In genomic region chr8:72761322-72762051, GRCm38 (mm10) we compare ENCODE assay signal across 8 mouse cellular contexts. TPM values are rescaled to one million over a fixed set of nuclear protein-coding genes. Genes with fewer than 3 reads are reported as not detected.
DNase-seq lines count a peak whose midpoint lies in the region; ATAC-seq and TF ChIP-seq lines count a peak whose summit lies in the region.

F2rl3 (plus strand) TSS chr8:72761880.

- peak within 1 kb of the TSS; percentile 44 for H3K27ac ChIP-seq in gastrocnemius, adult 2 months

- peak within 1 kb of the TSS; percentile 32 for H3K4me3 ChIP-seq in gastrocnemius, adult 2 months

- peak; percentile 91 for ATAC-seq in CD4-positive, CD25-positive, alpha-beta regulatory T cell, adult 4 months
- no peak for ATAC-seq in monocyte, adult 5-6 weeks (replicated peaks; ENCODE audit: insufficient number of reproducible peaks, low FRiP score, low TSS enrichment, poor library complexity, severe bottlenecking)

- DNase-seq in gastrocnemius, adult 2 months, result no peak
- no peak for DNase-seq in gastrocnemius, postnatal 10 days
- peak; percentile 33 for DNase-seq in heart, postnatal 4 days
- DNase-seq in lung, postnatal 10 days, result peak; percentile 50
- no peak for DNase-seq in cerebellum, adult 8-10 months
- DNase-seq in cerebellum, adult 11-12 months, result no peak

- intact Hi-C loops in gastrocnemius, adult 2 months (cut with DNase I), result no loop called here

- no peak for TF ChIP-seq CTCF in gastrocnemius, adult 2 months (IDR thresholded peaks at IDR 0.05)

RNA-seq across cellular contexts. Expression of gene F2rl3, which starts in this region (rescaled TPM):
- 1 to 10 TPM; 1.1 to 1.6 TPM for total RNA-seq in gastrocnemius, adult 2 months (2021)
- 1 to 10 TPM; 1.9 to 3.2 TPM for total RNA-seq in gastrocnemius, postnatal 10 days (2021)
- 10 to 100 TPM in 1 of 2 experiments, 1 to 10 TPM in 1; 6.1 to 10.2 TPM for polyA plus RNA-seq in CD4-positive, CD25-positive, alpha-beta regulatory T cell, adult 4 months (2017; shearing (Covaris generic))
- total RNA-seq in heart, postnatal 4 days (2021), result 1 to 10 TPM; 3.5 TPM
- 1.6 TPM in 1 of 3 replicates, not detected in the others for total RNA-seq in monocyte, adult 5-6 weeks (2017)

Comparison
In these comparisons a context has a peak if more than half of its experiments do, and no peak if none do; other contexts are left out.
1. DNase-seq: peak in heart, postnatal 4 days (single experiment) and lung, postnatal 10 days (single experiment); none in gastrocnemius, adult 2 months (single experiment), gastrocnemius, postnatal 10 days (single experiment), cerebellum, adult 8-10 months (single experiment) and cerebellum, adult 11-12 months (single experiment).